Mouse (Mus musculus): ENCODE measurements around the gene Adamtsl4.

Adamtsl4 gene

DNA sequence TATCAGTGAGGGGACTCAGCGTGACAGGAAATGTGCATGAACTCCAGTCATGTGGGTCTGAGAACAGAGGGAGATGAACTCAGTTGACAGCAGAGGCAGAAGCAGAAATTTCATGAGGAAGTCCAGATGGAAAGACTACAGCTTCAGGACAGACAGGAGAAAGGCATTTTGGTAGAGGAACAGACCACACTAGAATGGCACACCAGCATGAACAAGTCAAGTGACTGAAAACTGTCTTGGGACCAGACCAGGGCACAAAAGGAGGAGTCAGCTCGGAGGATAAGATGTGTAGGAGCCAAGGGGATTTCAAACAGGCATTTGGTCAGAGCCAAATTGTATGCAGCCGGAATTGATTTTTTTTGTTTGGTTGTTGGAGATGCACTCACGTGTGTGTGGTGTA lies 52.1 kb downstream of the Adamtsl4 start:
- no peak for DNase-seq (ENCODE audit: low read depth, low spot score)

- DNase-seq (ENCODE audit: low read depth, low spot score), result peak; percentile 72
These were observed 54.8 kb downstream of the Adamtsl4 start for GRCm38 (mm10) chr3:95632648-95633588.

DNA sequence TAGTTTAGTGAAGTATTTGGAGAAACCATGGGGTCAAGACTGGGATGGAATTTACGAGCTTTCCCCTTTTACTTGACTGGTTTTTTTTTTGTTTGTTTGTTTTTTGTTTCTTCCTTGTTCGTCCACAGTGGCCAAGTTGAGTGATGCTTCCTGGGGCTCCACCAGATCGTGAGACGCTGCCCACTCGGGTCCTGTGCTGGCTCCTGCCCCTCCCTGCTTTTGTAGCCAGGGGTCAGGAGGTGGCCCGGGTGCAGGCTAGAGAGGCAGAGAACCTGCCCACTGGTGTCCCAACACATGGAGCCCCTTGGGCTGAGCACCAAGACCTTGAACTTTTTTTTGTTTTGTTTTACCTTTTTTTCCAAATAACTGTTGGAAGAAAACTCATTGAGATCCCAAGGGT lies 56.4 kb downstream of the Adamtsl4 start:
- no peak for DNase-seq (ENCODE audit: low read depth, low spot score)

- no peak for DNase-seq (ENCODE audit: low read depth, low spot score)
These were observed 56.9 kb downstream of the Adamtsl4 start for GRCm38 (mm10) chr3:95630856-95631255.

DNA sequence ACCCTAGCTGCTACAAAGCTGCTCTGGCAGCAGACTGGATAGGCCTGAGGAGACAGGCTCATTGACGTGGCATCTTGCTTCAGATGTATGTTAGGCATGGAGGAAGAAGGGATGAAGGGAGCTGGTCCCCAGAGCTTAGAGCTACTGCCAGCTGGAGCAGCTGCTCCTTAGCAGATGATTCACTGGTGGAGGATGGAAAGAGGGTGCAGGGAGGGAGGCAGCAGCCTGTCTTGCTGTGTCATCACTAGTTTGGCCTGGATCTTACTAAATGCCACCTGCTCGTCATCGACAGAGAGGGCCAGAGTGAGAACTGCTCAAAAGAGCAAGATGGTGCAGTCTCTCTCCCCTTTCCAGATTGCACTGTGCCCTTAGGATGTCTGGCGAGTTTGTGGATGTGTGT lies 58.0 kb downstream of the Adamtsl4 start:
- no peak for DNase-seq (ENCODE audit: low read depth, low spot score)

GRCm38 (mm10) chr3:95627763-95628162 lies 60.0 kb downstream of the Adamtsl4 start:
- no peak for DNase-seq (ENCODE audit: low read depth, low spot score)
